Mouse (Mus musculus) liver, embryonic 15.5 days (tissue): ENCODE results near the gene Slc12a5. TPM values are rescaled to one million over a fixed set of nuclear protein-coding genes. Genes with fewer than 3 reads are reported as not detected.
A peak's percentile ranks its signal among the peaks of the same experiment; 100 is the strongest.

Experiments used
- ATAC-seq: fragments of 200-750 bp; cut with Nextera tagmentation; 2 replicates; pipeline ENCODE4 v1.8.0; 2017; ENCODE audit warnings: moderate number of reproducible peaks, mild to moderate bottlenecking, moderate library complexity; ENCODE audit not compliant: insufficient read depth
- H3K27ac ChIP-seq: fragments of 300-500 bp; sonication (generic); replicated peaks from 2 replicates; pipeline ENCODE4 v1.5.1; 2015; ENCODE audit warnings: mild to moderate bottlenecking, inconsistent platforms
- H3K27me3 ChIP-seq: fragments of 300-500 bp; sonication (generic); 2 replicates; pipeline ENCODE4 v1.6.1; 2015; ENCODE audit warnings: mild to moderate bottlenecking, inconsistent platforms
- H3K36me3 ChIP-seq: fragments of 300-500 bp; sonication (generic); replicated peaks from 2 replicates; pipeline ENCODE4 v1.6.1; 2015; ENCODE audit warnings: moderate library complexity, mild to moderate bottlenecking, inconsistent platforms
- H3K4me1 ChIP-seq: fragments of 300-500 bp; sonication (generic); replicated peaks from 2 replicates; pipeline ENCODE4 v1.6.1; 2015; ENCODE audit warnings: inconsistent platforms
- H3K4me2 ChIP-seq: fragments of 300-500 bp; sonication (generic); 2 replicates; pipeline ENCODE4 v1.6.1; 2015; ENCODE audit warnings: moderate library complexity, mild to moderate bottlenecking, inconsistent platforms
- H3K4me3 ChIP-seq: fragments of 300-500 bp; sonication (generic); replicated peaks from 2 replicates; pipeline ENCODE4 v1.5.1; 2015; ENCODE audit warnings: mild to moderate bottlenecking, inconsistent platforms
- H3K9ac ChIP-seq: fragments of 300-500 bp; sonication (generic); 2 replicates; pipeline ENCODE4 v1.6.1; 2015; ENCODE audit warnings: moderate library complexity, mild to moderate bottlenecking, inconsistent platforms
- H3K9me3 ChIP-seq: fragments of 300-500 bp; sonication (generic); replicated peaks from 2 replicates; pipeline ENCODE4 v1.6.1; 2016; ENCODE audit warnings: inconsistent platforms
- WGBS: fragments of 180-500 bp; shearing (Covaris S2); methylation state at CpG from one replicate; pipeline ENCODE4 v1.1.7; 2015; ENCODE audit warnings: mixed read lengths; ENCODE audit not compliant: insufficient replicate concordance; 5-methylcytosine and 5-hydroxymethylcytosine counted together
- polyA plus RNA-seq: library from polyadenylated mRNA; unstranded; fragments of >200 nt; fragmentation: Nextera tagmentation; extraction: Ambion mirVana; gene quantifications from 2 replicates; pipeline ENCODE4 v1.2.1, GENCODE M21; 2015

Gene Slc12a5
- polyA plus RNA-seq, 1 experiment from 2014 or later = 0.26 TPM

DNA sequence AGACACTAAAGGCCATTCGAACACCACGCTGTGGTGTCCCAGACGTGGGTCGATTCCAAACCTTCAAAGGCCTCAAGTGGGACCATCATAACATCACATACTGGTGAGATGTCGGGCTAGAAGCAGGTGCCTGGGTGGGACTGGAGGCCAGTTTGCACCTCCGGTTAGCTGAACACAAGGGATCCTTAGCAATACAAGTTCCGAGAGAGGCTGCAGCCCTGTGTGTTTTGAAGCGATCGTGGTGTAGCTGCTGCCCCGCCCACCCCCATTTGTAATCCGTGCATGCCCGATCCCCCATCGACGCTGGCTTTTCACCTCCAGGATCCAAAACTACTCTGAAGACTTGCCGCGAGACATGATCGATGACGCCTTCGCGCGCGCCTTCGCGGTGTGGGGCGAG is 11.6 kb upstream of the Slc12a5 start:
- Histone ChIP-seq H3K9ac (no peak overlapping the region), H3K4me2 (no peak overlapping the region), H3K4me1 (peaks cover 15% of the 10 kb centered on the region), H3K9me3 (no peaks in the 10 kb centered on the region), H3K27me3 (peaks cover 88% of the 10 kb centered on the region), H3K4me3 (peak overlapping the region; percentile 21; the same call in 1 of the 2 replicates), H3K27ac (no peak overlapping the region), H3K36me3 (no peaks in the 10 kb centered on the region)
- ATAC-seq = no peak
- 6% methylated on average over 25 of the region's 25 CpGs for WGBS

DNA sequence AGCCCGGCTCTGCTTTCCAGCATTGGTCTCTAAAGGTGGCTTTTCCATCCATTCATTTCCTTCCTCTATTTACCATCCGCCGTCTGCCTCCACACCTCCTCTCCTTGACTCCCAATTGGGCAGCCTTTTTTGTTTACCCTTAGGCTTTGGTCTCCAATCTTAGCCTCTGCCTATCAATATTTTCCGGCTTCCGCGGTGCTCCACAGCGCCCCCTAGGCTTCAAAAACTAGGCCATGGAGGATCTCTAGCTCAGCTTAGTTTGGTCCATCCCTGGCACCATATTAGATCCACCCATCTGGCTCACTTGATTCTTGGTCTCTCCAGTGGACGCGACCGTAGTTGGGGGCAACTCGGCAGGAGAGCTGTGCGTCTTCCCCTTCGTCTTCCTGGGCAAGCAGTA is 10.1 kb upstream of the Slc12a5 start:
- Histone ChIP-seq H3K9ac (no peak overlapping the region), H3K27ac (no peak overlapping the region), H3K36me3 (no peaks in the 10 kb centered on the region), H3K27me3 (peaks cover 96% of the 10 kb centered on the region), H3K4me1 (peaks cover 15% of the 10 kb centered on the region), H3K4me2 (no peak overlapping the region), H3K9me3 (no peaks in the 10 kb centered on the region), H3K4me3 (0 out of 2 replicates have a peak overlapping the region, but pooled peaks have one; percentile 21)
- WGBS = 22% methylated on average over 13 of the region's 13 CpGs
- ATAC-seq = no peak

- H3K4me1 ChIP-seq = peaks cover 15% of the 10 kb centered on the region
Observed at GRCm38 (mm10) chr2:164951745-164952144, 8.9 kb upstream of the Slc12a5 start.

DNA sequence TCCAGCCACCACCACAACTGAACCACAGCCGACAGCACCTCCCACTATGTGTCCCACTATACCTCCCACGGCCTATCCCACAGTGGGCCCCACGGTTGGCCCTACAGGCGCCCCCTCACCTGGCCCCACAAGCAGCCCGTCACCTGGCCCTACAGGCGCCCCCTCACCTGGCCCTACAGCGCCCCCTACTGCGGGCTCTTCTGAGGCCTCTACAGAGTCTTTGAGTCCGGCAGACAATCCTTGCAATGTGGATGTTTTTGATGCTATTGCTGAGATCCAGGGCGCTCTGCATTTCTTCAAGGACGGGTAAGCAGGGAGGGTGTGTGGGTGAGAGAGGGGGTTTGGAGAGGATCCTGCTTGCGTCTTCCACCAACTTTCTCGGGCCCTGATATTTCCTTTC is 8.2 kb upstream of the Slc12a5 start:
- ATAC-seq = no peak
- no peaks in the 10 kb centered on the region for H3K9me3 ChIP-seq
- H3K4me1 ChIP-seq = peaks cover 15% of the 10 kb centered on the region
- H3K27me3 ChIP-seq = peaks cover 87% of the 10 kb centered on the region
- H3K36me3 ChIP-seq = no peaks in the 10 kb centered on the region
- 26% methylated on average over 13 of the region's 13 CpGs for WGBS
- H3K9ac ChIP-seq = no peak overlapping the region
- H3K4me3 ChIP-seq = no peak overlapping the region
- H3K27ac ChIP-seq = no peak overlapping the region
- no peak overlapping the region for H3K4me2 ChIP-seq

More at GRCm38 (mm10) chr2:164951745-164952144, 8.9 kb upstream of the Slc12a5 start:
- Histone ChIP-seq H3K4me3 (no peak overlapping the region), H3K27me3 (peaks cover 94% of the 10 kb centered on the region), H3K4me2 (no peak overlapping the region), H3K36me3 (no peaks in the 10 kb centered on the region), H3K9me3 (no peaks in the 10 kb centered on the region), H3K27ac (no peak overlapping the region), H3K9ac (no peak overlapping the region)
- ATAC-seq = no peak
- 57% methylated on average over 4 of the region's 4 CpGs for WGBS

GRCm38 (mm10) chr2:164953224-164953623 is 7.4 kb upstream of the Slc12a5 start:
- Histone ChIP-seq H3K9ac (no peak overlapping the region), H3K9me3 (no peaks in the 10 kb centered on the region), H3K27me3 (peaks cover 79% of the 10 kb centered on the region), H3K27ac (no peak overlapping the region), H3K4me1 (peaks cover 15% of the 10 kb centered on the region), H3K4me3 (no peak overlapping the region), H3K36me3 (no peaks in the 10 kb centered on the region), H3K4me2 (no peak overlapping the region)
- peak; percentile 16; the same call in 1 of the 2 replicates for ATAC-seq
- under 1% methylated on average over 21 of the region's 21 CpGs for WGBS

DNA sequence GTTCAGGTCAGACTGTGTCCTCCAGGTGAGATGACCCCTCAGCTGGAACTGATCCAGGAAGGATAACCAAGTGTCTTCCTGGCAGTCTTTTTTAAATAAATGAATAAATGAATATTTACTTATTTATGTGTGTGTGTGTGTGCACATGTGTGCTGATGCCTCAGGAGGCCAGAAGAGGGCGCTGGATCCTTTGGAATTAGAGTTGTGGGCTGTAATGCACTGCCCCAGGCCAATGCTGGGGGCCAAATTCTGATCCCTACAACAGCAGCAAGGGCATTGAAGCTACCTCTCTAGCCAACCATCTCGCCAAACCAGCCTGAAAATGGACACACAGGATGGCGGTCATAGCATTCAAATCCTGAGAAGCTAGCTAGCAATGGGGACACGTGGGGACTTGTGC is 4.9 kb upstream of the Slc12a5 start:
- Histone ChIP-seq H3K9ac (no peak overlapping the region), H3K4me3 (no peak overlapping the region), H3K36me3 (no peaks in the 10 kb centered on the region), H3K9me3 (no peaks in the 10 kb centered on the region), H3K27me3 (peaks cover 73% of the 10 kb centered on the region), H3K27ac (no peak overlapping the region), H3K4me1 (peaks cover 13% of the 10 kb centered on the region), H3K4me2 (no peak overlapping the region)
- WGBS = 60% methylated on average over 4 of the region's 4 CpGs
- ATAC-seq = no peak

DNA sequence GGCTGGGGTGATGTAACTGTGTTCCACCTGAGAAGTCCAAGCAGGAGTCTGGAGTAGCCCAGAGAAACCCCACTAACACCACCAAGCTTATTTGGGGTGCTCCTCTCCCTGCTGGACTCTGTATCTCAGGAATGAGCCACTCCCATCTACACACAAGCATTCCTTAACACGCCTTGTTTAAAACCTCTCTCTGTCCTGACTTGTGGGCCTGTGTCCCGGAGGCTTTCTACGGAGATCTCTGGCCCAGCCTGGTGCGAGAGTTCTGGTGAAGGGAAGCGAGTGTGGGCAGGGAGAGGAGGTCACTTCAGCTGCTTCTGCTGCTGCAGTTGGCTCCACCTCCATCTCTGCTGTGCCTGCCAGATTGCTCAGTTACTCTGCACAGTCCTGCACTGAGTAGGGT is 4.4 kb upstream of the Slc12a5 start:
- no peak for ATAC-seq
- WGBS = 50% methylated on average over 5 of the region's 5 CpGs

DNA sequence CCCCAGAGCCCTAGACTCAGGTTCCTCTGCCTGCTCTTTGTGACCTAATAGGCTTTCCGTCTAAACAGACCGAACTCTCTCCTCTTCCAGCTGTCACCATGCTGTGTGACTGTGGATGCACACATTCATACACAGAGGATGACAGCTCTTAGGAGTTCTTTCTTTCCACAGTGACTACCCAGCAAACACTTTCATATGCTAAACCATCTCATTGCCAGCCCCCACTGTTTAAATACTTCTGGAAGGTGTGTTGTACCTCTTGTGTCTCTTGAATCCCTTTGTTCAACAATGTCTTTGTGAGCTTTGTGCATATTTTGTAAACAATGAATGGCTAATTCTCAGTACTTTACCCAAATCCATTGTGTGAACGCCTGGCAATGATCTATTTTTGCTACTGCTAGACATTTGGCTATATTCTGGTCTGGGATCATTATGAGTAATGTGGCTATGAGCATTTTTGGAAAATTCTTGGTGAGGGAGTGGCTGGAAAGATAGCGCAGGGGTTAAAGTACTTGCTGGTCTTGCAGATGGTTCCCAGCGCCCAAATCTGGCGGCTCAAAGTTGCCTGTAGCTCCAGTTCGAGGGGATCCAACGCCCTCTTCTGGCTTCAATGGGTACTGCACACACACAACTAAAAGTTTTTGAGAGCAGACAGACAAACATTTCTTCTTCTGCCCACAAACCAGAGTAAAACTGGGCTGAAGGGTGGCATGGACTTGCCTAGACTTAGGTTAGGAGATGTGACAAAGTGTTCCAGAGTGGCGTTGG is 2.9 kb upstream of the Slc12a5 start:
- Histone ChIP-seq H3K4me3 (no peak overlapping the region), H3K9me3 (no peaks in the 10 kb centered on the region), H3K27ac (no peak overlapping the region), H3K4me2 (no peak overlapping the region), H3K9ac (no peak overlapping the region), H3K36me3 (no peaks in the 10 kb centered on the region), H3K27me3 (peaks cover 68% of the 10 kb centered on the region), H3K4me1 (peaks cover 19% of the 10 kb centered on the region)
- 54% methylated on average over 9 of the region's 9 CpGs for WGBS
- no peak for ATAC-seq

More for the DNA sequence above, 4.4 kb upstream of the Slc12a5 start:
- Histone ChIP-seq H3K9ac (no peak overlapping the region), H3K27ac (no peak overlapping the region), H3K4me2 (no peak overlapping the region), H3K36me3 (no peaks in the 10 kb centered on the region), H3K4me1 (peaks cover 18% of the 10 kb centered on the region), H3K4me3 (no peak overlapping the region), H3K27me3 (peaks cover 73% of the 10 kb centered on the region), H3K9me3 (no peaks in the 10 kb centered on the region)

GRCm38 (mm10) chr2:164961506-164962182 is 1.0 kb downstream of the Slc12a5 start:
- peak overlapping the region; percentile 68 for H3K4me2 ChIP-seq
- 0 out of 2 replicates have a peak, but pooled peaks have one; percentile 9 for ATAC-seq

DNA sequence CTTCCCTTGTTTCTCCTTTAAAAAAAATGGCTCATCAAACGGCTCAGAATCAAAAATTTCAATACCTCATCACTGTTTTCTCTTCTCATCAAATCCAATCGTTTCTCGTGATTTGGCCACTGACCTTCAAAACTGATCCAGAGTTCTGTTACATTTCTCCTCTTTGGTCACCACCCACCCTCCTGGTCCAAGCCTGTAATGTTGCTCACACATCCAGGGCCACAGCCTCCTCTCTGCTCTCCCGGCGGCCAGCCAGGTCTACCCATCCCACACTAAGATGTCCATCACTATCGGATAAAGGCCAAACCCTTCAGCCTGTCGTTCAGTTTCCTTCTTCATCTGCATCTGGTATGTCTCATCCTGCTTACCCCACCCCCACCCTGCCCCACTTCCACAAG is 1.6 kb downstream of the Slc12a5 start:
- Histone ChIP-seq H3K4me1 (peaks cover 11% of the 10 kb centered on the region), H3K4me2 (no peak overlapping the region), H3K27me3 (peaks cover 72% of the 10 kb centered on the region), H3K9ac (no peak overlapping the region), H3K27ac (no peak overlapping the region), H3K4me3 (no peak overlapping the region), H3K36me3 (no peaks in the 10 kb centered on the region), H3K9me3 (no peaks in the 10 kb centered on the region)
- ATAC-seq = no peak
- WGBS = 30% methylated on average over 7 of the region's 7 CpGs

More at GRCm38 (mm10) chr2:164961506-164962182, 1.0 kb downstream of the Slc12a5 start:
- H3K27ac ChIP-seq = no peak overlapping the region
- WGBS = 8% methylated on average over 17 of the region's 17 CpGs
- no peak overlapping the region for H3K9ac ChIP-seq
- H3K4me3 ChIP-seq = no peak overlapping the region
- H3K4me1 ChIP-seq = peaks cover 11% of the 10 kb centered on the region
- H3K27me3 ChIP-seq = peaks cover 67% of the 10 kb centered on the region
- H3K36me3 ChIP-seq = no peaks in the 10 kb centered on the region
- no peaks in the 10 kb centered on the region for H3K9me3 ChIP-seq

DNA sequence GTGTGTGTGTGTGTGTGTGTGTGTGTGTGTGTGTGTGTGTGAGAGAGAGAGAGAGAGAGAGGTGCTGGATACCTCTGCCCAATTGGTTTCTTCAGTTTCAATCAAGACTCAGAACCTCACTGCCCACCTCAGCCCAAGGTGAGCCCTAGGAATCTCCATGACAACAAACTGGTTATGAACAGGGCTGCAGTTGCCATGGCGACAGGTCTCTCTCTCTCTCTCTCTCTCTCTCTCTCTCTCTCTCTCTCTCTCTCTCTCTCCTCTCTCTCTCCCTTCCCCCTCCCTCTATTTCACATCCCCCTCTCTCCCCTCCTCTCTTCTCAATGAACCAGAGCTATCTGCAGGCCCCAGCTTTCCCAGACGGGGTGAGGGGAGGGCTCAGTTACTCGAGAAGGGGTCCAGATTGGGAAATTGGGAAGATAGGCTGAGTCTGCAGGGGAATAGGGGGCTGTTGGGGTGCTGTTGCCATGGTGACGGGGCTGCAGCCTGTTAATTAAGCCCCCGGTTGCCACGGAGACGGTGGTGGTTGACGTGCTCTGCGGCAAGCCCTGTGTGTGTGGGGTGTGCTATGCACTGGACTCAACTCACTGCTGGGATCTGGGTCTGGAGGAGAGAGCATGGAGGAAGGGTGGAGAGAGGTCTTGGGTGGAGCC is 3.8 kb downstream of the Slc12a5 start:
- Histone ChIP-seq H3K4me3 (no peak overlapping the region), H3K27me3 (peaks cover 88% of the 10 kb centered on the region), H3K27ac (no peak overlapping the region), H3K36me3 (no peaks in the 10 kb centered on the region), H3K9me3 (no peaks in the 10 kb centered on the region), H3K4me2 (no peak overlapping the region), H3K4me1 (peaks cover 18% of the 10 kb centered on the region), H3K9ac (no peak overlapping the region)
- 43% methylated on average over 9 of the region's 9 CpGs for WGBS
- no peak for ATAC-seq
